Mouse (Mus musculus): ENCODE measurements around the gene Arl4d. TPM values are rescaled to one million over a fixed set of nuclear protein-coding genes. Genes with fewer than 3 reads are reported as not detected.

Gene Arl4d
- polyA plus RNA-seq, 1 experiment from 2014 or later, result 1.7 TPM

DNA sequence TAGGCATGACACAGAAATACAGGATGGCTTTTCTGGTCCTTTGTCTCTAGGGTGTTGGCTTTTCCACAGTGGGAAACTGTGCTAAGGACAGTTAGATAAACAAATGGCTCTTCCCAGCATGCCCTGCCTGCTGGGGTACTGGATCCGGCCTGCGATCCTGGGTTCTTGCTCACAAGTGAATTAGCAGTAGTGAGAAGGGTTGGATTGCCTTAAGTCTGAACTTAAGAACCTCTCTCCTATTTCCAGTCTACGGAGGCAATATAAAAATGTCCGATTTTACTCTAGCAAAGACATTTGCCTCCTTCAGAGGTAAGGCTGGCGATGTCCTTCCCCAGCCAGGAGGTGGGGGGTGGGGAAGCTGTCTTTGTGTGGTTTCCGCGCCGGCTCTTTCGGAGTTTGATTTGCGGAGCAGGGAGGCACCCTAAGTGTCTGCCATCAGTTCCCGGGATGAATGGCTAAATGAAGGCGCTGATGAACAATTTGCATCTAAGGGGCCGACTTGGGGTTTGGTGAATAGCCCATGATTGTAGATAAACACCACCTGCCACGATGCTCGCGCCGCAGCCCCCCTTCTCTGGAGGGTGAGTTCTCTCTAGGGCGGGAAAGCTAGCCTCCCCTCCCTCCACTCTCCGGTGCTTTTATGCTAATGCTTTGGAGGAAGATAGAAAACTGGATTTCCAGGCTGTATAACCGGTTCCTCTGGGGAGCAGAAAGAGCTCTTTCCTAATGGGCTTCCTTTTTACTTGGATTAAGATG is 30.7 kb downstream of the Arl4d start:
- DNase-seq (ENCODE audit: low spot score), result peak; percentile 58
- no peak for ATAC-seq (ENCODE audit: insufficient number of reproducible peaks, low FRiP score, low TSS enrichment, low read depth)
- peak overlapping the region; percentile 43 for H3K4me2 ChIP-seq (ENCODE audit: low read depth, severe bottlenecking)
- H3K9ac ChIP-seq (ENCODE audit: low read length), result peak overlapping the region; percentile 50
- no peaks in the 10 kb centered on the region for H3K9me3 ChIP-seq (ENCODE audit: control insufficient read depth, low read length)
- H3K27me3 ChIP-seq (ENCODE audit: control insufficient read depth, insufficient read depth, low read length), result no peaks in the 10 kb centered on the region
- H3K4me1 ChIP-seq (ENCODE audit: control insufficient read depth, insufficient read depth, low read length), result peaks cover 6% of the 10 kb centered on the region; the same call in 1 of the 2 replicates
- 0 out of 2 replicates have a peak overlapping the region, but pooled peaks have one; percentile 7 for H3K4me3 ChIP-seq (ENCODE audit: low read depth, low read length)
- H3K27ac ChIP-seq (replicated peaks; ENCODE audit: low read depth, low read length), result peak overlapping the region; percentile 16; the same call in 1 of the 2 replicates
- no peaks in the 10 kb centered on the region for H3K36me3 ChIP-seq (ENCODE audit: control insufficient read depth, insufficient read depth, low read length)
- 6% methylated on average over 20 of the region's 20 CpGs for WGBS

DNA sequence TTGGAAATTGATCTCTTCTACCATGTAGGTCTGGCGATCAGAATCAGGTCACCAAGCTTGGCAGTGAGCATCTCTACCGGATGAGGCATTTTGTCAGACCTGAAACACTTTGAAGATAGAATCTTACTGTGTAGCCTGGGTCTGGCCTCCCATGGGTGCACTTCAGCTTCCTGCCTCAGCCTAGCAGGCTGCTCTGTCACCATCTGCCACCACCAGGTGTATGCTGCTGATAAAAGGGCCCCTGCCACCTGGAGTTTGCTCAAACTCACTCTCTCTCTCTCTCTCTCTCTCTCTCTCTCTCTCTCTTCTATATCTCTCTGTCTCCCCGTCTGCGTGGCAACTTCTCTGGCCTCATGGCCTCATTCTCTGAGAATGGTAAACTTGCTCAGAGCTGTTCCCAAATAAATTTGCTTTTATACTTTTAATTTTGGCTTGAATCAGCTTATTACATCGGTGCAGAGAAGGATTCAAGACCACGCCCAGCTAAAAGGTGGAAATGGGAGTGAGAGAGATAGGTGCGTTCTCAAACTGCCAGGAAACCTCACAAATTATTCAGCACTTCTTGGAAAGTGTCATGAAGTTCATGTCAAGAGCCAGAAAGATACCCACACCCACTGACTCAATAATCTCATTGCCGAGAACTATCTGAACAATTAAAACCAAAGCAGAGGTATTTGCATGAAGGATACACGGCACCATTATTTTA is 32.0 kb downstream of the Arl4d start:
- Histone ChIP-seq H3K9me3 (ENCODE audit: control insufficient read depth, low read length) (no peaks in the 10 kb centered on the region), H3K27ac (replicated peaks; ENCODE audit: low read depth, low read length) (no peak overlapping the region), H3K4me2 (ENCODE audit: low read depth, severe bottlenecking) (no peak overlapping the region), H3K4me1 (ENCODE audit: control insufficient read depth, insufficient read depth, low read length) (peaks cover 6% of the 10 kb centered on the region; the same call in 1 of the 2 replicates), H3K9ac (ENCODE audit: low read length) (no peak overlapping the region), H3K36me3 (ENCODE audit: control insufficient read depth, insufficient read depth, low read length) (no peaks in the 10 kb centered on the region), H3K4me3 (ENCODE audit: low read depth, low read length) (no peak overlapping the region), H3K27me3 (ENCODE audit: control insufficient read depth, insufficient read depth, low read length) (no peaks in the 10 kb centered on the region)
- DNase-seq (ENCODE audit: low spot score) (no peak), ATAC-seq (ENCODE audit: insufficient number of reproducible peaks, low FRiP score, low TSS enrichment, low read depth) (no peak)
- 88% methylated on average over 9 of the region's 9 CpGs for WGBS

DNA sequence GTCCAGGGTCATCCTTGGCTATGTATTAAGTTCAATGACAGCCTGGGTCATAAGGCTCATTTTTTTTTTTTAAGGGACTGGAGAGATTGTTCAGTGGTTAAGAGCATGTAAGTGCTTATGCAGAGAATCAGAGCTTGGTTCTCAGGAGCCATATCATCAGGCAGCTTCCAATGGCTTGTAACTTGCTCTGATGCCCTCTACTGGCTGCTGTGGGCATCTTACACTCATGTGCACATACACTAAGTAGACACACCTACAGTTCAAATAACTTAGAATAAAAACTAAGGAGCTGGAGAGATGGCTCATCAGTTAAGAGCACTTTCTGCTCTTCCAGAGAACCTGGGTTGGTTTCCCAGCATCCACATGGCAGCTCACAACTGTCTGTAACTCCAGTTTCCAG is 32.8 kb downstream of the Arl4d start:
- Histone ChIP-seq H3K27ac (replicated peaks; ENCODE audit: low read depth, low read length) (no peak overlapping the region), H3K4me1 (ENCODE audit: control insufficient read depth, insufficient read depth, low read length) (peaks cover 6% of the 10 kb centered on the region; the same call in 1 of the 2 replicates), H3K4me2 (ENCODE audit: low read depth, severe bottlenecking) (no peak overlapping the region), H3K36me3 (ENCODE audit: control insufficient read depth, insufficient read depth, low read length) (no peaks in the 10 kb centered on the region), H3K9ac (ENCODE audit: low read length) (no peak overlapping the region), H3K4me3 (ENCODE audit: low read depth, low read length) (no peak overlapping the region), H3K27me3 (ENCODE audit: control insufficient read depth, insufficient read depth, low read length) (no peaks in the 10 kb centered on the region), H3K9me3 (ENCODE audit: control insufficient read depth, low read length) (no peaks in the 10 kb centered on the region)
- DNase-seq (ENCODE audit: low spot score) (no peak), ATAC-seq (ENCODE audit: insufficient number of reproducible peaks, low FRiP score, low TSS enrichment, low read depth) (no peak)

DNA sequence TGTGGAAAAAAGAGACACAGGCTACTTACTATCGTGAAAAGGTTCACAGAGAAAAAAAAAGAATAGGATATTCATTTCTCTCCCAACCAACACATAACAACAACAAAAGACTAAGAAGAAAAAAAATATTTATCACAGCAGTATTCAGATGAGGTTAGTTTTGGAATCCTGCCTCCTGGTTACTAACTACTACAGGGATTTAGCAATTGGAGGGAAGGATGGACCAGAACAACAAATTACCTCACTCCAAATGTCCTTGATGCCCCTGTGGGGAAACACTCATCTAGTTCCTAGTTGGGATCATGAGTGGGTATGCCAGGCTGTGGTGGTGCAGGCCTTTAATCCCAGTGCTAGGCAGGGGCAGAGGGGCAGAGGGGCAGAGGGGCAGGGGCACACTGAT is 34.2 kb downstream of the Arl4d start:
- ATAC-seq (ENCODE audit: insufficient number of reproducible peaks, low FRiP score, low TSS enrichment, low read depth) (no peak), DNase-seq (ENCODE audit: low spot score) (no peak)
- H3K27ac ChIP-seq (replicated peaks; ENCODE audit: low read depth, low read length), result no peak overlapping the region
- WGBS, result 87% methylated on average over 1 of the region's 1 CpGs
- no peaks in the 10 kb centered on the region for H3K9me3 ChIP-seq (ENCODE audit: control insufficient read depth, low read length)
- no peak overlapping the region for H3K9ac ChIP-seq (ENCODE audit: low read length)
- H3K36me3 ChIP-seq (ENCODE audit: control insufficient read depth, insufficient read depth, low read length), result no peaks in the 10 kb centered on the region
- H3K27me3 ChIP-seq (ENCODE audit: control insufficient read depth, insufficient read depth, low read length), result no peaks in the 10 kb centered on the region
- no peak overlapping the region for H3K4me3 ChIP-seq (ENCODE audit: low read depth, low read length)
- H3K4me1 ChIP-seq (ENCODE audit: control insufficient read depth, insufficient read depth, low read length), result peaks cover 10% of the 10 kb centered on the region
- no peak overlapping the region for H3K4me2 ChIP-seq (ENCODE audit: low read depth, severe bottlenecking)

DNA sequence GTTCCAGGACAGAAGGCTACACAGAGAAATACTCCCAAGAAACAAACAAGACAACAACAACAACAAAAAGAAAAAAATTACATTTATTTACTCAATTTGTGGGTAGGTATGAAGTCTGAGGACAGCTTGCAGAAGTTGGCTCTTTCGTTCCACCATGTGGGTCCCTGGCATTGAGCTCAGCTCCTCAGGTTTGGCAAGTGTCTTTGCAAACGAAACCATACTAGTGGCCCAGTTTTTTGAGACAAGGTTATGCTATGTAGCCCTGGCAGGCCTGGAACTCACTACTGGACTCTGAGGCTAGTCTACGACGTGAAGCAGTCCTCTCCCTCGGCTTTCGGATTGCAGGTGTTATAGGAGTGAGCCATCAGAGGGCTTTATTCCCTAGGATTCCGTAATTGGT is 34.6 kb downstream of the Arl4d start:
- whole genome bisulfite sequencing, result 33% methylated on average over 7 of the region's 7 CpGs
- DNase-seq (ENCODE audit: low spot score) (no peak), ATAC-seq (ENCODE audit: insufficient number of reproducible peaks, low FRiP score, low TSS enrichment, low read depth) (no peak)
- Histone ChIP-seq H3K27ac (replicated peaks; ENCODE audit: low read depth, low read length) (no peak overlapping the region), H3K9me3 (ENCODE audit: control insufficient read depth, low read length) (no peaks in the 10 kb centered on the region), H3K4me3 (ENCODE audit: low read depth, low read length) (no peak overlapping the region), H3K27me3 (ENCODE audit: control insufficient read depth, insufficient read depth, low read length) (no peaks in the 10 kb centered on the region), H3K9ac (ENCODE audit: low read length) (no peak overlapping the region), H3K4me2 (ENCODE audit: low read depth, severe bottlenecking) (no peak overlapping the region), H3K4me1 (ENCODE audit: control insufficient read depth, insufficient read depth, low read length) (peaks cover 10% of the 10 kb centered on the region), H3K36me3 (ENCODE audit: control insufficient read depth, insufficient read depth, low read length) (no peaks in the 10 kb centered on the region)

DNA sequence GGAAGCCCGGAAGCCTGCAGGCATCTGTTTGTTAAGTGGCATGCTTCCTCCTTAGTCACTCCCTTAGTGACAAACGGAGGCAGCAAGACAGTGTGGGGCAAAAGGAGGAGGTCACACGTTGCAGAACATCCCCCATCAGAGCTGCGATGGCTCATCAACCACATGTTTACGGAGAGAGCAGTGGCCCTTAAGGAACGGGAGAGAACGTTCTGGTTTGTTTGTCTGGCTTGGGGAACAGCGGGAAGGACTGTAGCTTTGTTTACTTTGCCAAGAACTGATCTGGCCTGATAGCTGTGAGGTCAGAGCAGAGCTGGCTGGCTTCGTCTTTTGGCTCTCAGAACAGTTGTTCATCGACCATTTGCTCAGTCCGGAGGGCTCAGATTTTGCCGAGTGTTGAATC is 35.1 kb downstream of the Arl4d start:
- WGBS, result 22% methylated on average over 12 of the region's 12 CpGs
- DNase-seq (ENCODE audit: low spot score) (peak; percentile 31), ATAC-seq (ENCODE audit: insufficient number of reproducible peaks, low FRiP score, low TSS enrichment, low read depth) (no peak)
- no peak overlapping the region for H3K4me2 ChIP-seq (ENCODE audit: low read depth, severe bottlenecking)
- H3K4me1 ChIP-seq (ENCODE audit: control insufficient read depth, insufficient read depth, low read length), result peaks cover 10% of the 10 kb centered on the region
- no peak overlapping the region for H3K27ac ChIP-seq (replicated peaks; ENCODE audit: low read depth, low read length)
- H3K9me3 ChIP-seq (ENCODE audit: control insufficient read depth, low read length), result no peaks in the 10 kb centered on the region
- no peaks in the 10 kb centered on the region for H3K36me3 ChIP-seq (ENCODE audit: control insufficient read depth, insufficient read depth, low read length)
- peak overlapping the region; percentile 51 for H3K9ac ChIP-seq (ENCODE audit: low read length)
- H3K4me3 ChIP-seq (ENCODE audit: low read depth, low read length), result no peak overlapping the region
- H3K27me3 ChIP-seq (ENCODE audit: control insufficient read depth, insufficient read depth, low read length), result no peaks in the 10 kb centered on the region

DNA sequence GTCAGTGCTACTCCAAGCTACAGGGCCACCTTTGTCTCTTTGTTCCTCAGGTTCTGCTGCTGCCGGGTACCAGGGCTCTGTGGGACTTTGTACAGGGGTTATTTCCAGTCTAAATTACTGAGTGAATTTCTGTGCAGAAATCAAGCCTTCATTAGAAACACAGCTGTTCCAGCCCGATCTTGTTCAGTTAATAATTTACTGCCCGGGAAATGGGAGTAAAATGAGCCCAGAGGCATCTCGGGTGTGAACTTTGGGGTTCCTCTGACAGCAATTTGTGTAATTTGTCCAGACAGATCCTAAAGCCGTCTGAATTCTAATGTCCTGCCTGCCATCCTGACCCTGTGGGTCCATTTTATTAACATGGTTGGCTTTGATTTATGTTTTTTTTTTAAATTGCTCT is 38.7 kb downstream of the Arl4d start:
- Histone ChIP-seq H3K9me3 (ENCODE audit: control insufficient read depth, low read length) (no peaks in the 10 kb centered on the region), H3K9ac (ENCODE audit: low read length) (no peak overlapping the region), H3K4me1 (ENCODE audit: control insufficient read depth, insufficient read depth, low read length) (peaks cover 4% of the 10 kb centered on the region), H3K27me3 (ENCODE audit: control insufficient read depth, insufficient read depth, low read length) (no peaks in the 10 kb centered on the region), H3K4me3 (ENCODE audit: low read depth, low read length) (no peak overlapping the region), H3K36me3 (ENCODE audit: control insufficient read depth, insufficient read depth, low read length) (no peaks in the 10 kb centered on the region), H3K27ac (replicated peaks; ENCODE audit: low read depth, low read length) (no peak overlapping the region), H3K4me2 (ENCODE audit: low read depth, severe bottlenecking) (no peak overlapping the region)
- DNase-seq (ENCODE audit: low spot score) (peak; percentile 34), ATAC-seq (ENCODE audit: insufficient number of reproducible peaks, low FRiP score, low TSS enrichment, low read depth) (no peak)
- 12% methylated on average over 5 of the region's 5 CpGs for WGBS

DNA sequence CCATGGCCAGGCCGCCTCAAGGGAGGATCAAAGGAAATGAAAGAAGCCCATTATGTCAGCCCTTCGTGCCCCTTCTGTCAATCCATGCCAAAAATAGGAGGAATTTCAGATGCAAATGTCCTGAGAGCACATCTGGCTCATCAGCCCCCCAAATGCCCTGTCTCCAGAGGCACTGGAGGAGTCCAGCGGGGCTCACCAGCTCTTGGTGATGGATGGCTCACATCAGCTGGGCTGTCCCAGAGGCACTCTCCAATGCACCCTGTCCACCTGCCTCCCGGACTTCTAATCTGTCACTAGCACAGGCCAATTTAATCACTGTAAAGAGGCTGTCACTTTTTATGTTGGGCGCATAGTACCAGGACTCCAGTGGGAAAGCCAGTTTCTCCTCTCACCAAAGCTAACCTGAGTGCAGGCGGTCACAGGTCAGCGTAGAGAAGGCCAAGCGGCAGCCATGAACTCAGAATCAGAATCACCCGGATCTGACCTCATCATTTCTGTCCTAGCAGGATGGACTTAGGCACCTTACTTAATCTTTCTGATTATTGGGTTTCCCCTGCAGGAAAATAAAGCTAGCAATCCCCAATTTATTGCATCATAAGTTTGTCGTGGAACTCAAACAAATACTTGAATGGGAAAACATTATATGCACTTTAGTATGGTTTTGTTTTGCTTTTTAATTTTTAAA is 41.6 kb downstream of the Arl4d start:
- no peak overlapping the region for H3K9ac ChIP-seq (ENCODE audit: low read length)
- no peaks in the 10 kb centered on the region for H3K9me3 ChIP-seq (ENCODE audit: control insufficient read depth, low read length)
- ATAC-seq (ENCODE audit: insufficient number of reproducible peaks, low FRiP score, low TSS enrichment, low read depth) (no peak), DNase-seq (ENCODE audit: low spot score) (no peak)
- no peak overlapping the region for H3K27ac ChIP-seq (replicated peaks; ENCODE audit: low read depth, low read length)
- no peak overlapping the region for H3K4me2 ChIP-seq (ENCODE audit: low read depth, severe bottlenecking)
- WGBS, result 75% methylated on average over 10 of the region's 10 CpGs
- no peaks in the 10 kb centered on the region for H3K27me3 ChIP-seq (ENCODE audit: control insufficient read depth, insufficient read depth, low read length)
- no peaks in the 10 kb centered on the region for H3K36me3 ChIP-seq (ENCODE audit: control insufficient read depth, insufficient read depth, low read length)
- no peak overlapping the region for H3K4me3 ChIP-seq (ENCODE audit: low read depth, low read length)
- H3K4me1 ChIP-seq (ENCODE audit: control insufficient read depth, insufficient read depth, low read length), result peaks cover 4% of the 10 kb centered on the region

Measured in limb, embryonic 11.5 days (tissue).